Mouse (Mus musculus): Measurements from ENCODE around the gene Mtmr12. TPM values are rescaled to one million over a fixed set of nuclear protein-coding genes. Genes with fewer than 3 reads are reported as not detected.

The Mtmr12 gene
- polyA plus RNA-seq, 1 experiment = 49.2 TPM

DNA sequence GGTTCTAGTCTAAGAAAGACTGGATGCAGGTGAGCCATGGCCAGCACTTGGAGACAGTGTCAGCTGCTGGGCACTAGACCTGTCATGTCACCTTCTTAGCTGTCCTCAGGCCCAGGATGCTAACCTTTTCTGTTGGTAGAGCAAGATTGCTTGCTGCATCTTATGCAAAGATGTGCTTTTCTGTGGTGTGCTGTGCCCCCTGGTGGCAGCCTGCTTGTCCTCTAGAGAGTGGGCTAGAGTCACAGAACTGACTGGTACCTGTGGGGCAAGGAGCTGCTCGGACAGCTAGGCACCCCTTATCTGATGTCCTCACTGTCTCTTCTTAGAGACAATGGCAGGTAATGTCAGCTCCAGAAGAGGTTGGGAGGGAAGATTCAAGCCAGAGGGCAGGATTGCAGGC, 63.2 kb downstream of the Mtmr12 start:
- Histone ChIP-seq H3K27me3 (ENCODE audit: control insufficient read depth, insufficient read depth, low read length) (no peaks in the 10 kb centered on the region), H3K36me3 (ENCODE audit: control insufficient read depth, insufficient read depth, low read length) (peaks cover 60% of the 10 kb centered on the region)
- peak; percentile 79 for DNase-seq

DNA sequence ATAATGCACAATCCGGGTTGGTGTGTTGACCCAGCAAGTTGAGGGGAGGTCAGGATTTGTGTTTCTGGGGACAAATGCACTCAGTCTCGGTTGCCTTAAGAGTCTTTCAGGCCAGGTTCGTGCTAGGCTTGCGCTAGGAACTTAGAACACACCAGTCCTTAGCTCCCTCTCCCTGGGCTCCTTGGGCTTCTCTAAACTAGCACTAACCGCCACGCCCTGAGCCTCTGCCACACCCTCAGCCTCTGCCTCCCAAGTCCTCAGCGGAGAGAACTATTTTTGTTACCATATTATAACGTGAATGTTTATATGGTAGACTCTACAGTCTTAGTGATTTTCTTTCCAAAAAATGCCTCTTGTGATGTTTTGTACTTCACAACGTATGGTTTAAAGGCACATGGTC, 66.5 kb downstream of the Mtmr12 start:
- Histone ChIP-seq H3K27me3 (ENCODE audit: control insufficient read depth, insufficient read depth, low read length) (no peaks in the 10 kb centered on the region), H3K36me3 (ENCODE audit: control insufficient read depth, insufficient read depth, low read length) (peaks cover 26% of the 10 kb centered on the region), H3K27ac (ENCODE audit: control insufficient read depth, insufficient read depth, low read length) (no peak overlapping the region), H3K4me1 (replicated peaks; ENCODE audit: control insufficient read depth, insufficient read depth, low read length) (no peaks in the 10 kb centered on the region), H3K4me3 (ENCODE audit: control insufficient read depth, insufficient read depth, low read length) (no peak overlapping the region)
- WGBS = 94% methylated on average over 9 of the region's 9 CpGs
- no peak for DNase-seq
- TF ChIP-seq CTCF (IDR thresholded peaks at IDR 0.05; ENCODE audit: borderline replicate concordance, control insufficient read depth, extremely low read depth, insufficient read depth, low read length, poor library complexity) = no peak

More for the DNA sequence above, 63.2 kb downstream of the Mtmr12 start:
- Histone ChIP-seq H3K27ac (ENCODE audit: control insufficient read depth, insufficient read depth, low read length) (no peak overlapping the region), H3K4me1 (replicated peaks; ENCODE audit: control insufficient read depth, insufficient read depth, low read length) (no peaks in the 10 kb centered on the region), H3K4me3 (ENCODE audit: control insufficient read depth, insufficient read depth, low read length) (no peak overlapping the region)
- TF ChIP-seq POLR2A (IDR thresholded peaks at IDR 0.05; ENCODE audit: control insufficient read depth, extremely low read depth, insufficient read depth, low read length, poor library complexity) = no peak
- peak; percentile 69; the same call in 1 of the 2 replicates for TF ChIP-seq CTCF (IDR thresholded peaks at IDR 0.05; ENCODE audit: borderline replicate concordance, control insufficient read depth, extremely low read depth, insufficient read depth, low read length, poor library complexity)
- 58% methylated on average over 1 of the region's 1 CpGs for WGBS

DNA sequence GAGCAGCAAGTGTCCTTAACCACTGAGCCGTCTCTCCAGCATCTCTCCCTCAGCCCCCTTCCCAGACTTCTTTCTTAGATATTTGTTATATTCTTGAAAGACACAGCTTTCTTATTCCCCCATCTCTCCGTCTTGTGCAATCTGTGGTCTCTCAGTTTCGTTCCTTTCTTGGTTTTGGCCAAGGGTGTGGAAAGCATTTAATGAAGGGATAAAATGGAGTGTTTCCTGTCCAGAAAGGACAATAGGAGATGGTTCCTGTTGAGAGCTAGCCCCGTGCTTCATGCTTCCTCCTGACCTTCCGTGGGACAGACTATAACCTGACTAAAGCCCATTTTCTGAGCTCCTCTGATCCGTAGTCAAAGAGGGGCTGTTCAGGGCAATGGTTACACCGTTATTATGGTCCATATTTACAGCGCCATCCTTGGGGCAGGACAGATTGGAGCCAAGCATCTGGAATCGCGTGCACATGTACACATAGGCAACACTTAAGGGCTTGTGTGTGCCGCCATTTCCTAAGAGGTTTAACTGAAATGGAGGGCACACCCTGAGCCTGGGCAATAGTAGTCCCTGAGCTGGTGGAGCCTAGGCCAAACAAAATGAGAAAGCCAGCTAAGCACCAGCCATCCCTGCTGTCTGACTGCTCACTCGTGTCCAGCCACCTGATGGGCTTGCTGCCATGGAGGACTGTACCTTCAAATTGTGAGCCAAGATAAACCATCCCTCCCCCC, 68.7 kb downstream of the Mtmr12 start:
- H3K27ac ChIP-seq (ENCODE audit: control insufficient read depth, insufficient read depth, low read length) = no peak overlapping the region
- peaks cover 20% of the 10 kb centered on the region for H3K36me3 ChIP-seq (ENCODE audit: control insufficient read depth, insufficient read depth, low read length)
- no peaks in the 10 kb centered on the region for H3K4me1 ChIP-seq (replicated peaks; ENCODE audit: control insufficient read depth, insufficient read depth, low read length)
- 91% methylated on average over 12 of the region's 12 CpGs for WGBS
- no peak for DNase-seq
- H3K4me3 ChIP-seq (ENCODE audit: control insufficient read depth, insufficient read depth, low read length) = no peak overlapping the region
- no peaks in the 10 kb centered on the region for H3K27me3 ChIP-seq (ENCODE audit: control insufficient read depth, insufficient read depth, low read length)
- no peak for TF ChIP-seq POLR2A (IDR thresholded peaks at IDR 0.05; ENCODE audit: control insufficient read depth, extremely low read depth, insufficient read depth, low read length, poor library complexity)
- TF ChIP-seq CTCF (IDR thresholded peaks at IDR 0.05; ENCODE audit: borderline replicate concordance, control insufficient read depth, extremely low read depth, insufficient read depth, low read length, poor library complexity) = no peak

DNA sequence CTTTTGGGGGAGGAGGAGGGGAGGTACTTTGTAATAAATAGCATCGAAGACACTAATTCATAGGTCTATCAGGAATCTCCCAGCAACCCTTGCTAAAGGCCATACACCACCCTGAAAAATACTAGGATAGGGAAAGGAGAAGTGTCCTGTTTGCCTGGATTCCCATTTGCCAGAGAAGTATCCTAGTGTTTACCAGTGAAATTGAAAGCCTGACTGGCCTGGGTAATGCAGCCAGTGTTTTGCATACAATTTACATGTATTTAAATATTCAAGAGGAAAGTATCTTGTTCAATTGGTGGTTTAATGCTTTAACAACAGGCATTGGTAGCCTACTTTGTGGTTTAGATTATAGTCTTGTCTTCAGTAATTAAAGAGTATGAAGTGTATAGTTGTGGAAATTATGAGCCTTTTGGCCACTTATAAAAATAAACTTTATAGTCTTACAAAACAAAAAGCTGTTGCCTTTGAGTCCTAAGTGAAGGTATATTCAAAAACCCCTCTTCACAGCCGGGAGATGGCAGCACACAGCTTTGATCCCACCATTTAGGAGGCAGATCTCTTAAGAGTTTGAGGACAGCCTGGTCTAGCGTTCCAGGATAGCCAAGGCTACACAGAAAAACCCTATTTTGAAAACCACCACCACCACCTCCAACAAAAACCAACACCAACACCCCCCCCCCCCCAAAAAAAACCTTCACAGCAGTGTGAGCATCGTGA, 69.4 kb downstream of the Mtmr12 start:
- no peaks in the 10 kb centered on the region for H3K4me1 ChIP-seq (replicated peaks; ENCODE audit: control insufficient read depth, insufficient read depth, low read length)
- H3K4me3 ChIP-seq (ENCODE audit: control insufficient read depth, insufficient read depth, low read length) = no peak overlapping the region
- no peak for DNase-seq
- no peak for TF ChIP-seq POLR2A (IDR thresholded peaks at IDR 0.05; ENCODE audit: control insufficient read depth, extremely low read depth, insufficient read depth, low read length, poor library complexity)
- TF ChIP-seq CTCF (IDR thresholded peaks at IDR 0.05; ENCODE audit: borderline replicate concordance, control insufficient read depth, extremely low read depth, insufficient read depth, low read length, poor library complexity) = no peak
- WGBS = 78% methylated on average over 4 of the region's 4 CpGs
- H3K27me3 ChIP-seq (ENCODE audit: control insufficient read depth, insufficient read depth, low read length) = no peaks in the 10 kb centered on the region
- H3K27ac ChIP-seq (ENCODE audit: control insufficient read depth, insufficient read depth, low read length) = no peak overlapping the region
- H3K36me3 ChIP-seq (ENCODE audit: control insufficient read depth, insufficient read depth, low read length) = peaks cover 20% of the 10 kb centered on the region

GRCm38 (mm10) chr15:12275091-12275623, 70.3 kb downstream of the Mtmr12 start:
- no peak overlapping the region for H3K4me3 ChIP-seq (ENCODE audit: control insufficient read depth, insufficient read depth, low read length)
- DNase-seq = no peak
- WGBS = 53% methylated on average over 4 of the region's 4 CpGs
- H3K27ac ChIP-seq (ENCODE audit: control insufficient read depth, insufficient read depth, low read length) = no peak overlapping the region
- H3K36me3 ChIP-seq (ENCODE audit: control insufficient read depth, insufficient read depth, low read length) = peaks cover 12% of the 10 kb centered on the region
- no peaks in the 10 kb centered on the region for H3K27me3 ChIP-seq (ENCODE audit: control insufficient read depth, insufficient read depth, low read length)
- no peaks in the 10 kb centered on the region for H3K4me1 ChIP-seq (replicated peaks; ENCODE audit: control insufficient read depth, insufficient read depth, low read length)
- TF ChIP-seq POLR2A (IDR thresholded peaks at IDR 0.05; ENCODE audit: control insufficient read depth, extremely low read depth, insufficient read depth, low read length, poor library complexity) (no peak), CTCF (IDR thresholded peaks at IDR 0.05; ENCODE audit: borderline replicate concordance, control insufficient read depth, extremely low read depth, insufficient read depth, low read length, poor library complexity) (no peak)

DNA sequence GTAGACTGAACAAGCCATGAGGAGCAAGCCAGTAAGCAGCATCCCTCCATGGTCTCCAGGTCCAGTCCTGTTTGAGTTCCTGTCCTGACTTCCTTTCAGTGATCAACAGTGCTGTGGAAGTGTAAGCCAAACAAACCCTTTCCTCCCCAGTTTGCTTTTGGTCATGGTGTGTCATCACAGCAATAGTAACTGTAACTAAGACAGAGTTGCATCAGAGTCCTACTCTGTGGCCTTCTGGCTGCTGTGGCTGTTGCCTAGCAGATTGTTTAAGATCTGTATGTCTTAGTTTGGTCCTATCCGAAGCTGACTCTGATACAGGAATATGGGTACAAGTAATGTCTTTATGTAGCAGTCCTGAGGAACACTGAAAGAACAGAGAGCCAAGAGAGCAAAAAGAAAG, 75.0 kb downstream of the Mtmr12 start:
- DNase-seq = no peak
- H3K4me1 ChIP-seq (replicated peaks; ENCODE audit: control insufficient read depth, insufficient read depth, low read length) = peaks cover 6% of the 10 kb centered on the region
- H3K36me3 ChIP-seq (ENCODE audit: control insufficient read depth, insufficient read depth, low read length) = no peaks in the 10 kb centered on the region
- TF ChIP-seq POLR2A (IDR thresholded peaks at IDR 0.05; ENCODE audit: control insufficient read depth, extremely low read depth, insufficient read depth, low read length, poor library complexity) (no peak), CTCF (IDR thresholded peaks at IDR 0.05; ENCODE audit: borderline replicate concordance, control insufficient read depth, extremely low read depth, insufficient read depth, low read length, poor library complexity) (no peak)
- no peak overlapping the region for H3K4me3 ChIP-seq (ENCODE audit: control insufficient read depth, insufficient read depth, low read length)
- H3K27ac ChIP-seq (ENCODE audit: control insufficient read depth, insufficient read depth, low read length) = no peak overlapping the region
- H3K27me3 ChIP-seq (ENCODE audit: control insufficient read depth, insufficient read depth, low read length) = no peaks in the 10 kb centered on the region
- 95% methylated on average over 1 of the region's 1 CpGs for WGBS
